ENCODE assay signal across 8 mouse cellular contexts in genomic region chr11:31770881-31771280, GRCm38 (mm10).
DNase-seq lines count a peak whose midpoint lies in the region; ATAC-seq lines count a peak whose summit lies in the region.

No protein-coding gene starts in this region.

- H3K27me3 ChIP-seq in limb, embryonic 12.5 days, result no peaks in the 10 kb centered on the region
- no peaks in the 10 kb centered on the region for H3K27me3 ChIP-seq in limb, embryonic 10.5 days (ENCODE audit: low read depth, poor library complexity, severe bottlenecking)
- no peaks in the 10 kb centered on the region for H3K27me3 ChIP-seq in hindbrain, embryonic 11.5 days (ENCODE audit: control insufficient read depth, insufficient read depth, low read length)

- no peak overlapping the region for H3K4me3 ChIP-seq in limb, embryonic 12.5 days (replicated peaks)
- no peak overlapping the region for H3K4me3 ChIP-seq in limb, embryonic 10.5 days
- H3K4me3 ChIP-seq in hindbrain, embryonic 11.5 days (ENCODE audit: low read depth, low read length), result no peak overlapping the region

- no peak for DNase-seq in limb, embryonic 10.5 days (ENCODE audit: low spot score)
- DNase-seq in cerebellum, postnatal 25 days, result peak; percentile 46 to 62
- no peak for DNase-seq in hindbrain, embryonic 11.5 days (ENCODE audit: low spot score)
- peak; percentile 72 to 80 for DNase-seq in left cerebral cortex, postnatal 36 days (ENCODE audit: low spot score in 2 of 2)
- DNase-seq in right cerebral cortex, postnatal 25 days, result peak; percentile 75
- DNase-seq in thymus, postnatal 10 days (ENCODE audit: low spot score in 2 of 2), result no peak
- no peak for DNase-seq in lung, adult 18-20 months

- H3K36me3 ChIP-seq in limb, embryonic 12.5 days, result no peaks in the 10 kb centered on the region
- H3K36me3 ChIP-seq in limb, embryonic 10.5 days, result no peaks in the 10 kb centered on the region
- H3K36me3 ChIP-seq in hindbrain, embryonic 11.5 days (ENCODE audit: control insufficient read depth, insufficient read depth, low read length), result no peaks in the 10 kb centered on the region

- 0 out of 2 replicates have a peak overlapping the region, but pooled peaks have one; percentile 19 for H3K27ac ChIP-seq in limb, embryonic 12.5 days
- no peak overlapping the region for H3K27ac ChIP-seq in limb, embryonic 10.5 days
- 0 out of 2 replicates have a peak overlapping the region, but pooled peaks have one; percentile 33 for H3K27ac ChIP-seq in hindbrain, embryonic 11.5 days (ENCODE audit: low read depth, low read length)

- intact Hi-C loops in left cerebral cortex, postnatal 36 days (cut with DNase I), result loop anchor here (2.0 to 5.0 kb wide), 2 partner anchors 76 to 89 kb away; no protein-coding TSS in a partner anchor

- H3K9ac ChIP-seq in limb, embryonic 12.5 days (replicated peaks), result no peak overlapping the region
- no peak overlapping the region for H3K9ac ChIP-seq in hindbrain, embryonic 11.5 days (ENCODE audit: low read depth, low read length)

- H3K9me3 ChIP-seq in limb, embryonic 12.5 days, result no peaks in the 10 kb centered on the region
- no peaks in the 10 kb centered on the region for H3K9me3 ChIP-seq in limb, embryonic 10.5 days (replicated peaks)
- H3K9me3 ChIP-seq in hindbrain, embryonic 11.5 days (ENCODE audit: control insufficient read depth, low read length), result no peaks in the 10 kb centered on the region

- ATAC-seq in limb, embryonic 12.5 days (ENCODE audit: insufficient number of reproducible peaks, insufficient read depth, low FRiP score, low TSS enrichment, low read depth), result no peak
- no peak for ATAC-seq in hindbrain, embryonic 11.5 days (ENCODE audit: low FRiP score)

- WGBS in limb, embryonic 12.5 days, result 74% methylated on average over 7 of the region's 7 CpGs
- 85% methylated on average over 7 of the region's 7 CpGs for WGBS in limb, embryonic 10.5 days
- 77% methylated on average over 7 of the region's 7 CpGs for WGBS in hindbrain, embryonic 11.5 days

- H3K4me1 ChIP-seq in limb, embryonic 12.5 days (replicated peaks), result no peaks in the 10 kb centered on the region
- H3K4me1 ChIP-seq in limb, embryonic 10.5 days, result no peaks in the 10 kb centered on the region
- no peaks in the 10 kb centered on the region for H3K4me1 ChIP-seq in hindbrain, embryonic 11.5 days (replicated peaks; ENCODE audit: control insufficient read depth, insufficient read depth, low read length)

- no peak overlapping the region for H3K4me2 ChIP-seq in limb, embryonic 12.5 days
- no peak overlapping the region for H3K4me2 ChIP-seq in hindbrain, embryonic 11.5 days (replicated peaks; ENCODE audit: low read depth, low read length)

Comparison
In these comparisons a context has a peak if more than half of its experiments do, and no peak if none do; other contexts are left out.
1. DNase-seq: peak in cerebellum, postnatal 25 days (2 of 2), left cerebral cortex, postnatal 36 days (2 of 2) and right cerebral cortex, postnatal 25 days (single experiment); none in limb, embryonic 10.5 days (single experiment), hindbrain, embryonic 11.5 days (single experiment), thymus, postnatal 10 days (0 of 2) and lung, adult 18-20 months (0 of 2).